Mouse (Mus musculus) midbrain, postnatal 0 days (tissue): ENCODE measurements around the gene Zcchc12. TPM values are rescaled to one million over a fixed set of nuclear protein-coding genes. Genes with fewer than 3 reads are reported as not detected.

Source experiments
- ATAC-seq: fragments of 200-750 bp; cut with Nextera tagmentation; 2 replicates; pipeline ENCODE4 v1.8.0; 2017; ENCODE audit warnings: moderate number of reproducible peaks, mild to moderate bottlenecking, moderate TSS enrichment, moderate library complexity; ENCODE audit not compliant: low FRiP score
- DNase-seq: peaks from one replicate; pipeline ENCODE4 v3.0.0-alpha.2; 2015; ENCODE audit warnings: low spot score
- H3K27ac ChIP-seq: fragments of 300-500 bp; sonication (generic); 2 replicates; pipeline ENCODE4 v1.5.1; 2014; ENCODE audit warnings: low read depth, mild to moderate bottlenecking, low read length, mixed read lengths
- H3K27me3 ChIP-seq: fragments of 300-500 bp; sonication (generic); 2 replicates; pipeline ENCODE4 v1.6.1; 2014; ENCODE audit warnings: low read length, control low read depth, mixed read lengths; ENCODE audit not compliant: insufficient read depth
- H3K36me3 ChIP-seq: fragments of 300-500 bp; sonication (generic); 2 replicates; pipeline ENCODE4 v1.6.1; 2014; ENCODE audit warnings: low read length, control low read depth, mixed read lengths; ENCODE audit not compliant: insufficient read depth
- H3K4me1 ChIP-seq: fragments of 300-500 bp; sonication (generic); 2 replicates; pipeline ENCODE4 v1.6.1; 2014; ENCODE audit warnings: mild to moderate bottlenecking, control low read depth, antibody characterized with exemption, low read length, mixed read lengths; ENCODE audit not compliant: insufficient read depth
- H3K4me2 ChIP-seq: fragments of 300-500 bp; sonication (generic); 2 replicates; pipeline ENCODE4 v1.6.1; 2014; ENCODE audit warnings: low read depth, mild to moderate bottlenecking, low read length, mixed read lengths; ENCODE audit not compliant: poor library complexity, severe bottlenecking
- H3K4me3 ChIP-seq: fragments of 300-500 bp; sonication (generic); 2 replicates; pipeline ENCODE4 v1.5.1; 2014; ENCODE audit warnings: low read depth, mild to moderate bottlenecking, low read length, moderate library complexity
- H3K9ac ChIP-seq: fragments of 300-500 bp; sonication (generic); replicated peaks from 2 replicates; pipeline ENCODE4 v1.6.1; 2014; ENCODE audit warnings: mild to moderate bottlenecking, low read length, moderate library complexity, mixed read lengths; ENCODE audit not compliant: poor library complexity, severe bottlenecking
- H3K9me3 ChIP-seq: fragments of 300-500 bp; sonication (generic); 2 replicates; pipeline ENCODE4 v1.6.1; 2016; ENCODE audit warnings: low read length, control low read depth
- CTCF ChIP-seq: IDR thresholded peaks from 2 replicates; pipeline ENCODE4 v1.5.1; 2016; ENCODE audit warnings: antibody characterized with exemption, mild to moderate bottlenecking
- WGBS: fragments of 180-500 bp; shearing (Covaris S2); extraction: QIAGEN DNeasy Blood & Tissue Kit; methylation state at CpG from one replicate; pipeline ENCODE4 v1.1.7; 2014; 5-methylcytosine and 5-hydroxymethylcytosine counted together
- polyA plus RNA-seq: library from polyadenylated mRNA; unstranded; fragments of >200 nt; fragmentation: Nextera tagmentation; extraction: Ambion mirVana; gene quantifications from 2 replicates; pipeline ENCODE4 v1.2.1, GENCODE M21; 2015
- total RNA-seq: library from RNA; depleted of rRNA; stranded (reverse); fragments of >200 nt; gene quantifications from 2 replicates; pipeline ENCODE4 v1.2.3, GENCODE M21; 2014; rRNA removed

Zcchc12 gene
- total RNA-seq (306 and 396 TPM in 2 replicates), polyA plus RNA-seq (609 and 627 TPM in 2 replicates)

- no peaks in the 10 kb centered on the region for H3K4me1 ChIP-seq
- peak within 1 kb of the TSS; percentile 81 for H3K27ac ChIP-seq
- peak; percentile 87 for ATAC-seq
- H3K27me3 ChIP-seq = no peaks in the 10 kb centered on the region
- peak within 1 kb of the TSS; percentile 71 for H3K9ac ChIP-seq
- peak within 1 kb of the TSS; percentile 50 for H3K4me2 ChIP-seq
- H3K36me3 ChIP-seq = no peaks in the 10 kb centered on the region
- WGBS = 12% methylated on average over 21 of the region's 28 CpGs
- H3K4me3 ChIP-seq = peak within 1 kb of the TSS; percentile 46
- H3K9me3 ChIP-seq = no peaks in the 10 kb centered on the region
- DNase-seq = peak; percentile 81
- no peak for TF ChIP-seq CTCF
These were observed at the start of gene Zcchc12 for GRCm38 (mm10) chrX:36195736-36196525. TSS of gene Zcchc12 (plus strand) at chrX:36195904.

GRCm38 (mm10) chrX:36146746-36147145, 49.0 kb upstream of the Zcchc12 start:
- Histone ChIP-seq H3K9me3 (no peaks in the 10 kb centered on the region), H3K27me3 (no peaks in the 10 kb centered on the region), H3K4me2 (no peak overlapping the region), H3K27ac (no peak overlapping the region), H3K36me3 (no peaks in the 10 kb centered on the region), H3K4me1 (no peaks in the 10 kb centered on the region), H3K4me3 (no peak overlapping the region), H3K9ac (no peak overlapping the region)
- no peak for ATAC-seq
- no peak for DNase-seq
- WGBS = 75% methylated on average over 4 of the region's 4 CpGs
- TF ChIP-seq CTCF = no peak

- Histone ChIP-seq H3K36me3 (no peaks in the 10 kb centered on the region), H3K9ac (no peak overlapping the region), H3K27me3 (no peaks in the 10 kb centered on the region), H3K4me2 (no peak overlapping the region), H3K9me3 (no peaks in the 10 kb centered on the region), H3K4me3 (no peak overlapping the region), H3K27ac (no peak overlapping the region), H3K4me1 (no peaks in the 10 kb centered on the region)
- DNase-seq (no peak), ATAC-seq (no peak)
- TF ChIP-seq CTCF = peak; percentile 38
These were observed 45.6 kb upstream of the Zcchc12 start for GRCm38 (mm10) chrX:36150100-36150499.

- Histone ChIP-seq H3K4me3 (no peak overlapping the region), H3K9ac (no peak overlapping the region), H3K36me3 (no peaks in the 10 kb centered on the region), H3K4me1 (no peaks in the 10 kb centered on the region), H3K27ac (no peak overlapping the region), H3K9me3 (no peaks in the 10 kb centered on the region), H3K27me3 (no peaks in the 10 kb centered on the region), H3K4me2 (no peak overlapping the region)
- DNase-seq (no peak), ATAC-seq (no peak)
- WGBS = 77% methylated on average over 2 of the region's 2 CpGs
- no peak for TF ChIP-seq CTCF
These were observed 39.0 kb upstream of the Zcchc12 start for GRCm38 (mm10) chrX:36156677-36157076.

GRCm38 (mm10) chrX:36161567-36161966, 34.1 kb upstream of the Zcchc12 start:
- ATAC-seq (no peak), DNase-seq (peak; percentile 36)
- Histone ChIP-seq H3K27ac (no peak overlapping the region), H3K9ac (no peak overlapping the region), H3K4me1 (no peaks in the 10 kb centered on the region), H3K9me3 (no peaks in the 10 kb centered on the region), H3K4me3 (no peak overlapping the region), H3K27me3 (no peaks in the 10 kb centered on the region), H3K4me2 (no peak overlapping the region), H3K36me3 (no peaks in the 10 kb centered on the region)
- WGBS = 34% methylated on average over 4 of the region's 4 CpGs
- TF ChIP-seq CTCF = no peak

GRCm38 (mm10) chrX:36183625-36184024, 12.1 kb upstream of the Zcchc12 start:
- H3K27me3 ChIP-seq = no peaks in the 10 kb centered on the region
- no peak overlapping the region for H3K27ac ChIP-seq
- no peaks in the 10 kb centered on the region for H3K9me3 ChIP-seq
- no peak overlapping the region for H3K4me3 ChIP-seq
- TF ChIP-seq CTCF = peak; percentile 70
- H3K9ac ChIP-seq = no peak overlapping the region
- ATAC-seq = no peak
- H3K4me1 ChIP-seq = no peaks in the 10 kb centered on the region
- DNase-seq = peak; percentile 24
- H3K4me2 ChIP-seq = no peak overlapping the region
- H3K36me3 ChIP-seq = no peaks in the 10 kb centered on the region
